Mouse (Mus musculus) limb, embryonic 10.5 days (tissue): ENCODE data around the gene Olfr731. TPM values are rescaled to one million over a fixed set of nuclear protein-coding genes. Genes with fewer than 3 reads are reported as not detected.

Experiments used
- DNase-seq: peaks from one replicate; pipeline ENCODE4 v3.0.0-alpha.2; 2017; ENCODE audit warnings: low spot score
- H3K27ac ChIP-seq: fragments of 300-500 bp; sonication (generic); 2 replicates; pipeline ENCODE4 v1.5.1; 2016; ENCODE audit warnings: mild to moderate bottlenecking
- H3K27me3 ChIP-seq: fragments of 300-500 bp; sonication (generic); 2 replicates; pipeline ENCODE4 v1.6.1; 2016; ENCODE audit warnings: low read depth, mild to moderate bottlenecking; ENCODE audit not compliant: poor library complexity, severe bottlenecking
- H3K36me3 ChIP-seq: fragments of 300-500 bp; sonication (generic); 2 replicates; pipeline ENCODE4 v1.6.1; 2016; ENCODE audit warnings: mild to moderate bottlenecking, moderate library complexity
- H3K4me1 ChIP-seq: fragments of 300-500 bp; sonication (generic); 2 replicates; pipeline ENCODE4 v1.6.1; 2016
- H3K4me3 ChIP-seq: fragments of 300-500 bp; sonication (generic); 2 replicates; pipeline ENCODE4 v1.5.1; 2016; ENCODE audit warnings: mild to moderate bottlenecking, moderate library complexity
- H3K9me3 ChIP-seq: fragments of 300-500 bp; sonication (generic); replicated peaks from 2 replicates; pipeline ENCODE4 v1.6.1; 2016; ENCODE audit warnings: mild to moderate bottlenecking
- WGBS: fragments of 180-500 bp; shearing (Covaris S2); methylation state at CpG from one replicate; pipeline ENCODE4 v1.1.7; 2016; 5-methylcytosine and 5-hydroxymethylcytosine counted together
- polyA plus RNA-seq: library from polyadenylated mRNA; unstranded; fragments of >200 nt; fragmentation: Nextera tagmentation; extraction: Ambion mirVana; gene quantifications from 2 replicates; pipeline ENCODE4 v1.2.1, GENCODE M21; 2016

Olfr731 gene
- not detected in 2 replicates for polyA plus RNA-seq

GRCm38 (mm10) chr14:50241766-50242165 lies at the start of gene Olfr731:
TSS of gene Olfr731 (minus strand) at chr14:50241866.
- Histone ChIP-seq H3K4me3 (no peak within 1 kb of the TSS), H3K36me3 (no peaks in the 10 kb centered on the region), H3K27me3 (no peaks in the 10 kb centered on the region), H3K27ac (no peak within 1 kb of the TSS), H3K9me3 (no peaks in the 10 kb centered on the region), H3K4me1 (no peaks in the 10 kb centered on the region)
- no peak for DNase-seq
- 84% methylated on average over 4 of the region's 4 CpGs for WGBS

DNA sequence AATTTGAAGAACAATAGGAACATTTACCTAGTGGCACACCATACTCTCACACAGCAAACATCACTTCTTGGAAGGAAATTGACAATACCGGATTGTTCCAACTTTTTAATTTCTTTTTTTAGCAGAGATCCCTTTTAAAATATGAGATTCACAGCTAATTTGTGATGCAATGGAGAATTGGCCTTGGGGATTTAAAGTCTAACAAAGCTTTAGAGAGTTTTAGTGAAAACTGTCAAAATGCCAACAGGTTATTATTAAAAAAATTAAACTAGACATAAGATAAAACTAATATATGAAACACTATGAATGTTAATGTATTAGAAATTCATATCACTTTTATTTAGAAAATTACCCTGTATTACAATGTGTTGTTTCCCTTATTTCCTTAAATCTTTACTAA lies 42.4 kb upstream of the Olfr731 start, which contains the start of gene Olfr732:
Gene Olfr732 (minus strand): TSS at position 101 of the 400 bp plus-strand sequence.
- Histone ChIP-seq H3K4me1 (no peaks in the 10 kb centered on the region), H3K36me3 (no peaks in the 10 kb centered on the region), H3K4me3 (no peak within 1 kb of the TSS), H3K27me3 (no peaks in the 10 kb centered on the region), H3K9me3 (no peaks in the 10 kb centered on the region), H3K27ac (no peak within 1 kb of the TSS)
- WGBS: 93% methylated on average over 1 of the region's 1 CpGs
- no peak for DNase-seq

- Histone ChIP-seq H3K4me1 (no peaks in the 10 kb centered on the region), H3K27me3 (no peaks in the 10 kb centered on the region), H3K27ac (no peak within 1 kb of the TSS), H3K4me3 (no peak within 1 kb of the TSS), H3K36me3 (no peaks in the 10 kb centered on the region), H3K9me3 (no peaks in the 10 kb centered on the region)
- DNase-seq: no peak
- WGBS: 65% methylated on average over 1 of the region's 1 CpGs
These were observed 53.6 kb downstream of the Olfr731 start, which contains the start of gene Olfr730 for GRCm38 (mm10) chr14:50188098-50188497. TSS of gene Olfr730 (minus strand) at chr14:50188198.

Other genes starting within 250 kb of the Olfr731 start
- gene Olfr725, start 201.5 kb downstream of the Olfr731 start, polyA plus RNA-seq: not detected in 2 replicates
- not detected in 2 replicates for gene Olfr726, start 150.9 kb downstream of the Olfr731 start, polyA plus RNA-seq
- gene Olfr727, start 118.7 kb downstream of the Olfr731 start, polyA plus RNA-seq: not detected in 2 replicates
- gene Olfr728, start 99.2 kb downstream of the Olfr731 start, polyA plus RNA-seq: not detected in 2 replicates
- gene Olfr729, start 89.0 kb downstream of the Olfr731 start, polyA plus RNA-seq: 0.03 TPM in 1 of 2 replicates, not detected in the other
- not detected in 2 replicates for gene Olfr730, start 53.7 kb downstream of the Olfr731 start, polyA plus RNA-seq
- not detected in 2 replicates for gene Olfr732, start 42.3 kb upstream of the Olfr731 start, polyA plus RNA-seq
- gene Olfr733, start 59.7 kb upstream of the Olfr731 start, polyA plus RNA-seq: not detected in 2 replicates
- gene Olfr734, start 84.9 kb upstream of the Olfr731 start, polyA plus RNA-seq: not detected in 2 replicates
- not detected in 2 replicates for gene Olfr735, start 107.0 kb upstream of the Olfr731 start, polyA plus RNA-seq
- not detected in 2 replicates for gene Tlr11, start 116.0 kb upstream of the Olfr731 start, polyA plus RNA-seq
- not detected in 2 replicates for gene Olfr736, start 139.3 kb upstream of the Olfr731 start, polyA plus RNA-seq
- not detected in 2 replicates for gene Olfr738, start 165.7 kb upstream of the Olfr731 start, polyA plus RNA-seq
- gene Olfr739, start 176.8 kb upstream of the Olfr731 start, polyA plus RNA-seq: not detected in 2 replicates
- not detected in 2 replicates for gene Olfr740, start 203.7 kb upstream of the Olfr731 start, polyA plus RNA-seq
- gene Olfr741, start 230.9 kb upstream of the Olfr731 start, polyA plus RNA-seq: not detected in 2 replicates